Mouse (Mus musculus): ENCODE measurements around the gene Eml5. TPM values are rescaled to one million over a fixed set of nuclear protein-coding genes. Genes with fewer than 3 reads are reported as not detected.

Gene Eml5
- polyA plus RNA-seq, 1 experiment = 0.65 TPM

GRCm38 (mm10) chr12:98899676-98900075, 1.6 kb downstream of the Eml5 start:
- Histone ChIP-seq H3K79me2 (ENCODE audit: control insufficient read depth, insufficient read depth) (no peaks in the 10 kb centered on the region), H3K4me2 (ENCODE audit: low read depth) (no peak overlapping the region), H3K27me3 (ENCODE audit: control insufficient read depth, insufficient read depth, insufficient read length) (no peaks in the 10 kb centered on the region), H3ac (ENCODE audit: control insufficient read depth, insufficient read length) (no peak overlapping the region), H3K4me3 (no peak overlapping the region), H3K36me3 (ENCODE audit: control insufficient read depth, insufficient read depth) (no peaks in the 10 kb centered on the region)
- TF ChIP-seq MYOG (IDR thresholded peaks at IDR 0.05; ENCODE audit: control insufficient read depth in 1 of 3, insufficient read depth in 1 of 3, insufficient read length in 2 of 3, low read depth in 2 of 3) = no peak
- no peak for TF ChIP-seq MYOD1 (IDR thresholded peaks at IDR 0.05; ENCODE audit: control insufficient read depth in 1 of 3, insufficient read length in 2 of 3, low read depth in 2 of 3)
- no peak for TF ChIP-seq POLR2AphosphoS2 (IDR thresholded peaks at IDR 0.05; ENCODE audit: insufficient read length, low read depth)
- TF ChIP-seq SRF (IDR thresholded peaks at IDR 0.05; ENCODE audit: control insufficient read depth, insufficient read length, low read depth) = no peak
- no peak for TF ChIP-seq TCF3 (IDR thresholded peaks at IDR 0.05; ENCODE audit: insufficient read length, low read depth)
- TF ChIP-seq TCF12 (IDR thresholded peaks at IDR 0.05; ENCODE audit: insufficient read depth, poor library complexity, severe bottlenecking) = no peak
- TF ChIP-seq POLR2A (IDR thresholded peaks at IDR 0.05; ENCODE audit: insufficient read length, low read depth) = no peak
- no peak for TF ChIP-seq MAX (IDR thresholded peaks at IDR 0.05; ENCODE audit: low read depth)
- TF ChIP-seq CEBPB (IDR thresholded peaks at IDR 0.05; ENCODE audit: insufficient read depth, poor library complexity, severe bottlenecking) = no peak
- TF ChIP-seq REST (IDR thresholded peaks at IDR 0.05; ENCODE audit: insufficient read depth, insufficient read length) = no peak
- no peak for TF ChIP-seq USF1 (IDR thresholded peaks at IDR 0.05; ENCODE audit: low read depth)
- no peak for TF ChIP-seq E2F4 (IDR thresholded peaks at IDR 0.05; ENCODE audit: insufficient read depth)

- no peak overlapping the region for H3ac ChIP-seq (ENCODE audit: control insufficient read depth, insufficient read length)
- no peaks in the 10 kb centered on the region for H3K27me3 ChIP-seq (ENCODE audit: control insufficient read depth, insufficient read depth, insufficient read length)
- TF ChIP-seq REST (IDR thresholded peaks at IDR 0.05; ENCODE audit: insufficient read depth, insufficient read length) (no peak), MAX (IDR thresholded peaks at IDR 0.05; ENCODE audit: low read depth) (no peak)
- H3K79me2 ChIP-seq (ENCODE audit: control insufficient read depth, insufficient read depth) = no peaks in the 10 kb centered on the region
- no peak overlapping the region for H3K4me3 ChIP-seq
- no peak overlapping the region for H3K4me2 ChIP-seq (ENCODE audit: low read depth)
- H3K36me3 ChIP-seq (ENCODE audit: control insufficient read depth, insufficient read depth) = no peaks in the 10 kb centered on the region
Measured at GRCm38 (mm10) chr12:98896761-98897160, 4.5 kb downstream of the Eml5 start.

- TF ChIP-seq POLR2A (IDR thresholded peaks at IDR 0.05; ENCODE audit: insufficient read length, low read depth) (no peak), USF1 (IDR thresholded peaks at IDR 0.05; ENCODE audit: low read depth) (no peak), POLR2AphosphoS2 (IDR thresholded peaks at IDR 0.05; ENCODE audit: insufficient read length, low read depth) (no peak), E2F4 (IDR thresholded peaks at IDR 0.05; ENCODE audit: insufficient read depth) (no peak), TCF12 (IDR thresholded peaks at IDR 0.05; ENCODE audit: insufficient read depth, poor library complexity, severe bottlenecking) (no peak), MAX (IDR thresholded peaks at IDR 0.05; ENCODE audit: low read depth) (no peak)
- Histone ChIP-seq H3K4me2 (ENCODE audit: low read depth) (no peak overlapping the region), H3ac (ENCODE audit: control insufficient read depth, insufficient read length) (no peak overlapping the region), H3K36me3 (ENCODE audit: control insufficient read depth, insufficient read depth) (no peaks in the 10 kb centered on the region), H3K4me3 (no peak overlapping the region), H3K79me2 (ENCODE audit: control insufficient read depth, insufficient read depth) (no peaks in the 10 kb centered on the region), H3K27me3 (ENCODE audit: control insufficient read depth, insufficient read depth, insufficient read length) (no peaks in the 10 kb centered on the region)
Measured at GRCm38 (mm10) chr12:98884515-98884914, 16.8 kb downstream of the Eml5 start.

- TF ChIP-seq REST (IDR thresholded peaks at IDR 0.05; ENCODE audit: insufficient read depth, insufficient read length) (no peak), POLR2AphosphoS2 (IDR thresholded peaks at IDR 0.05; ENCODE audit: insufficient read length, low read depth) (no peak), TCF3 (IDR thresholded peaks at IDR 0.05; ENCODE audit: insufficient read length, low read depth) (no peak), E2F4 (IDR thresholded peaks at IDR 0.05; ENCODE audit: insufficient read depth) (no peak), TCF12 (IDR thresholded peaks at IDR 0.05; ENCODE audit: insufficient read depth, poor library complexity, severe bottlenecking) (no peak), MAX (IDR thresholded peaks at IDR 0.05; ENCODE audit: low read depth) (no peak), CEBPB (IDR thresholded peaks at IDR 0.05; ENCODE audit: insufficient read depth, poor library complexity, severe bottlenecking) (no peak)
- Histone ChIP-seq H3K4me2 (ENCODE audit: low read depth) (no peak overlapping the region), H3K36me3 (ENCODE audit: control insufficient read depth, insufficient read depth) (no peaks in the 10 kb centered on the region), H3K79me2 (ENCODE audit: control insufficient read depth, insufficient read depth) (no peaks in the 10 kb centered on the region), H3K27me3 (ENCODE audit: control insufficient read depth, insufficient read depth, insufficient read length) (no peaks in the 10 kb centered on the region), H3K4me3 (no peak overlapping the region), H3ac (ENCODE audit: control insufficient read depth, insufficient read length) (no peak overlapping the region)
Measured at GRCm38 (mm10) chr12:98881796-98882195, 19.5 kb downstream of the Eml5 start.

GRCm38 (mm10) chr12:98878693-98879092, 22.6 kb downstream of the Eml5 start:
- Histone ChIP-seq H3ac (ENCODE audit: control insufficient read depth, insufficient read length) (no peak overlapping the region), H3K79me2 (ENCODE audit: control insufficient read depth, insufficient read depth) (no peaks in the 10 kb centered on the region), H3K4me2 (ENCODE audit: low read depth) (no peak overlapping the region), H3K4me3 (no peak overlapping the region), H3K27me3 (ENCODE audit: control insufficient read depth, insufficient read depth, insufficient read length) (no peaks in the 10 kb centered on the region), H3K36me3 (ENCODE audit: control insufficient read depth, insufficient read depth) (no peaks in the 10 kb centered on the region)
- no peak for TF ChIP-seq CEBPB (IDR thresholded peaks at IDR 0.05; ENCODE audit: insufficient read depth, poor library complexity, severe bottlenecking)
- no peak for TF ChIP-seq MAX (IDR thresholded peaks at IDR 0.05; ENCODE audit: low read depth)
- TF ChIP-seq TCF3 (IDR thresholded peaks at IDR 0.05; ENCODE audit: insufficient read length, low read depth) = no peak

- no peak overlapping the region for H3K4me3 ChIP-seq
- no peak overlapping the region for H3ac ChIP-seq (ENCODE audit: control insufficient read depth, insufficient read length)
- H3K36me3 ChIP-seq (ENCODE audit: control insufficient read depth, insufficient read depth) = no peaks in the 10 kb centered on the region
- no peaks in the 10 kb centered on the region for H3K79me2 ChIP-seq (ENCODE audit: control insufficient read depth, insufficient read depth)
- H3K4me2 ChIP-seq (ENCODE audit: low read depth) = no peak overlapping the region
- TF ChIP-seq MAX (IDR thresholded peaks at IDR 0.05; ENCODE audit: low read depth) = no peak
- TF ChIP-seq E2F4 (IDR thresholded peaks at IDR 0.05; ENCODE audit: insufficient read depth) = no peak
- TF ChIP-seq TCF12 (IDR thresholded peaks at IDR 0.05; ENCODE audit: insufficient read depth, poor library complexity, severe bottlenecking) = no peak
- TF ChIP-seq MYOG (IDR thresholded peaks at IDR 0.05; ENCODE audit: control insufficient read depth in 1 of 3, insufficient read depth in 1 of 3, insufficient read length in 2 of 3, low read depth in 2 of 3) = no peak
- TF ChIP-seq MYOD1 (IDR thresholded peaks at IDR 0.05; ENCODE audit: control insufficient read depth in 1 of 3, insufficient read length in 2 of 3, low read depth in 2 of 3) = no peak
- TF ChIP-seq POLR2A (IDR thresholded peaks at IDR 0.05; ENCODE audit: insufficient read length, low read depth) = no peak
- TF ChIP-seq POLR2AphosphoS2 (IDR thresholded peaks at IDR 0.05; ENCODE audit: insufficient read length, low read depth) = no peak
- TF ChIP-seq TCF3 (IDR thresholded peaks at IDR 0.05; ENCODE audit: insufficient read length, low read depth) = no peak
- TF ChIP-seq REST (IDR thresholded peaks at IDR 0.05; ENCODE audit: insufficient read depth, insufficient read length) = no peak
- no peaks in the 10 kb centered on the region for H3K27me3 ChIP-seq (ENCODE audit: control insufficient read depth, insufficient read depth, insufficient read length)
Measured at GRCm38 (mm10) chr12:98875216-98875615, 26.1 kb downstream of the Eml5 start.

Measured in myocyte (in vitro differentiated cells).